Mouse (Mus musculus) liver, embryonic 14.5 days (tissue): ENCODE measurements around the gene Enah.

ENCODE experiments used
- CTCF ChIP-seq: IDR thresholded peaks from 2 replicates; pipeline ENCODE4 v1.5.1; 2016; ENCODE audit warnings: antibody characterized with exemption, low read depth, control low read depth
- EP300 ChIP-seq: IDR thresholded peaks from 2 replicates; pipeline ENCODE4 v1.6.1; 2016; ENCODE audit warnings: antibody characterized with exemption, low read depth

- TF ChIP-seq CTCF (no peak), EP300 (no peak)
These were observed 141.4 kb downstream of the Enah start for GRCm38 (mm10) chr1:181878436-181878835.
